Mouse (Mus musculus) erythroblast, embryonic 14.5 days (primary cell): ENCODE data around the gene Med15. TPM values are rescaled to one million over a fixed set of nuclear protein-coding genes. Genes with fewer than 3 reads are reported as not detected.

Experiments
- H3K27me3 ChIP-seq: 2 replicates; pipeline ENCODE4 v1.6.1; 2012; ENCODE audit warnings: inconsistent platforms; ENCODE audit not compliant: control insufficient read depth
- H3K36me3 ChIP-seq: 2 replicates; pipeline ENCODE4 v1.6.1; 2012; ENCODE audit warnings: mild to moderate bottlenecking, inconsistent platforms; ENCODE audit not compliant: control insufficient read depth
- H3K4me1 ChIP-seq: 2 replicates; pipeline ENCODE4 v1.6.1; 2012; ENCODE audit warnings: inconsistent platforms; ENCODE audit not compliant: control insufficient read depth
- H3K4me3 ChIP-seq: replicated peaks from 2 replicates; pipeline ENCODE3; 2012; ENCODE audit warnings: moderate library complexity, mild to moderate bottlenecking, inconsistent platforms
- H3K9me3 ChIP-seq: 2 replicates; pipeline ENCODE4 v1.6.1; 2012; ENCODE audit warnings: low read length, inconsistent platforms, mixed read lengths; ENCODE audit not compliant: control insufficient read depth
- GATA1 ChIP-seq: IDR thresholded peaks from 2 replicates; pipeline ENCODE4 v1.6.1; 2012; ENCODE audit warnings: low read length, inconsistent platforms, mixed read lengths
- TAL1 ChIP-seq: IDR thresholded peaks from 3 replicates; pipeline ENCODE4 v1.6.1; 2012; ENCODE audit warnings: low read length, inconsistent platforms, mixed read lengths
- polyA plus RNA-seq: library from polyadenylated mRNA; stranded (reverse); fragments of >175 nt; gene quantifications from 2 replicates; pipeline ENCODE4 v1.2.3, GENCODE M21; 2012

Gene Med15
- polyA plus RNA-seq, 1 experiment, result 7.7 TPM

DNA sequence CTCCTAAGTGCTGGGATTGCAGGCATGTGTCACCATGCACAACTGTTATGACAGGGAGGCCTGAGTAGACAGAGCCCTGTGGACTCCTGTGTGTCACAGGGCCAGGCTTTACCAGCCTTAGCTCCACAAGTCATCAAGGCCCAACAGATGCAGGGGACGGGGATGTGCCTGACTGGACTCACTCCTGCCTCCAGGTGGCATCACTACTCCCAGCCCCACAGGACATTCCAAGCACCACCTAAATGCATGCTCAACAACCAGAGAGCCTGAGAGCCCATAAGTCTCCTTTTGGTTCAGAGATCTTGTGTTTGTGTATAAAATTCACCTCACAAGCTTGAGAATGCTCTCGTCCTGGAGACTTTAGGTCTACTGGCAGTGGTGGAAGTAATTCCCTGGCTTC lies 95.1 kb downstream of the Med15 start:
- H3K27me3 ChIP-seq, result no peaks in the 10 kb centered on the region
- H3K9me3 ChIP-seq, result no peaks in the 10 kb centered on the region
- H3K4me3 ChIP-seq, result peak overlapping the region; percentile 23
- no peak for TF ChIP-seq GATA1
- no peak for TF ChIP-seq TAL1
- H3K36me3 ChIP-seq, result peaks cover 97% of the 10 kb centered on the region
- H3K4me1 ChIP-seq, result peaks cover 67% of the 10 kb centered on the region

DNA sequence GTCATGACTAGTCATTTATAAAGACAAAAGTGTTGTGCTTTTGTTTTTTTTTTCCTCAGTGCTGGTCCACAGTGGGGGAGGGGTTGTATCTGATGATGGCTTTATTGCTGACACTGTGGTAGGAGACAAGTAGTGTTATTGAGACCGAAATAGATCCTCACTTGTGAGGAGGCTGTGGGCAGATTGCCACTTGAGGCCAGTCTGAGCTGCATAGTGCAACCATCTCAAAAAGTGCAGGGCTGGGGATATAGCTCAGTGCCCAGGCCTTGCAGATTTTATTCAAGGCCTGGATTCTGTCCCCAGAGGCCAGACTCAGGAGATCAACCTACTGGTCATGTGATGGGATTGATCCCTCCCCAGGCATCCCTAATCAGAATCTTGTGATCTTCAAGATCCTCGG lies 95.8 kb downstream of the Med15 start:
- H3K4me3 ChIP-seq, result no peak overlapping the region
- H3K9me3 ChIP-seq, result no peaks in the 10 kb centered on the region
- peaks cover 67% of the 10 kb centered on the region for H3K4me1 ChIP-seq
- no peak for TF ChIP-seq GATA1
- no peak for TF ChIP-seq TAL1
- peaks cover 97% of the 10 kb centered on the region for H3K36me3 ChIP-seq
- no peaks in the 10 kb centered on the region for H3K27me3 ChIP-seq

DNA sequence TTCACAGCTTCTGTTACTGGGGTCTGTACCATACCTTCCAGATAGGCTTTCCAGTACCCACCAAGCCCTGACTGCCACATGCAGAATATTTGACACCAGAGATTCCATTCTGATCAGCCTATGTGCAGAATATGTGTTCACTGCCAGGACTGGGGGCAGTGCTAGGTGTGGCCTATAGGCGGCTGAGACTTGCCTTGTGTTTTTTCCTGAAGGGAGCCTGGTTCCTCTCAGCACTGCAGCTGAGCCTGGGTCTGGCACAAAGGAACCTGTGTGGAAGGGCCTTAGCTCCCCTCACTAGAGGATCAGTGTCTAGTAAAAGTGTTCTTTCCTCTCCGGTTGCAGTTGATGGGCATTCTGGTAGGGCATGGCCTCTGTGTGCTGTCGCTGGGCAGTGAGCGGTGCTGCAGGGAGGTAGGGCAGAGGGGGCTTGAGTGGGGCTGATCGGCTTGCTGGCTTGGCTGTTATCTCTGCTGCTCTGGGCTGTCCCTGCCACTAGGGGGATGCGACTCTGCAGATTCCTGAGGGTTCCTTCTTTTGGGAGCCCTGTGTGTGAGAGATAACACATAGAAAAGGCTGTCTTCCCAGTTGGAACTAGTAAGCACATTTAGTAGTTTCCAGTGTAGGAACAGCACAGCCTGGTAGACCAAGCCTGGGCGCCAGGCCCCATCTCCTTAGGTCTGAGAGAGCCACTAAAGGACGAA lies 99.1 kb downstream of the Med15 start:
- Histone ChIP-seq H3K27me3 (no peaks in the 10 kb centered on the region), H3K4me3 (no peak overlapping the region), H3K36me3 (peaks cover 98% of the 10 kb centered on the region), H3K4me1 (peaks cover 51% of the 10 kb centered on the region), H3K9me3 (no peaks in the 10 kb centered on the region)
- TF ChIP-seq TAL1 (no peak), GATA1 (0 out of 2 replicates have a peak, but pooled peaks have one; percentile 12)

DNA sequence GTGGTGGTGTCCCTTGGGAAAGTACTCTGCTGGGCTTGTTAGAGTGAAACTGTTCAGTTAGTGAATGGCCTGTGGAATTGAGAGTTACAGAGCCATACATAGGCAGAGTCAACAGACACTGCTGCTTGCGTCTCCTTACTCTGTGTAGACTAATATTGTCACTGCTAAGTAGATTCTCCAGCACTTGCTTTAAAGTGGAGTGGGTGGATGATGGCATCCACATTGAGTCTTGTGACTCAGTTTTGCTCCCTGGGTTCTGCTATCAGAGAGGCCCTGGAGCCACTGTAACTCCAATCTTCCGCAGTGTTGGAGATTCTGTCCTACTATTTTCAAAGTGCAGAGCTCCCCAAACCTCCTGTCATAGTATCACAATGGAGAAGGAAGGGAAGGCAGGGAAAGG lies 100.1 kb downstream of the Med15 start:
- no peaks in the 10 kb centered on the region for H3K27me3 ChIP-seq
- peaks cover 41% of the 10 kb centered on the region for H3K4me1 ChIP-seq
- H3K4me3 ChIP-seq, result no peak overlapping the region
- TF ChIP-seq GATA1 (no peak), TAL1 (no peak)
- no peaks in the 10 kb centered on the region for H3K9me3 ChIP-seq
- H3K36me3 ChIP-seq, result peaks cover 98% of the 10 kb centered on the region

DNA sequence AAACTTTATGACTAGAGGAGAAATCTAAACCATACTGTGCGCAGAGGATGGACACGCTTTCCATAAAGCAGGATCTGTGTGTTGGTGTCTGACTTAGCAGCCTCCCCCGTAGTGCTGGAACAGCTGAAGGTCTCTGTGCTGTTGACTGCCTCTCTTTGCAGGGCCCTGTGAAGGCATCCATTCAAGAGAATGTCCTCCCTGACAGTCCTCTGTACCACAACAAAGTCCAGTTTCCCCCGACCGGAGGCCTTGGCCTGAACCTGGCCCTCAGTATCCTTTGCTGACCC lies 106.5 kb downstream of the Med15 start:
- peaks cover 96% of the 10 kb centered on the region for H3K36me3 ChIP-seq
- H3K4me1 ChIP-seq, result peaks cover 4% of the 10 kb centered on the region
- H3K27me3 ChIP-seq, result no peaks in the 10 kb centered on the region
- no peak overlapping the region for H3K4me3 ChIP-seq
- H3K9me3 ChIP-seq, result no peaks in the 10 kb centered on the region
- TF ChIP-seq GATA1 (no peak), TAL1 (no peak)

DNA sequence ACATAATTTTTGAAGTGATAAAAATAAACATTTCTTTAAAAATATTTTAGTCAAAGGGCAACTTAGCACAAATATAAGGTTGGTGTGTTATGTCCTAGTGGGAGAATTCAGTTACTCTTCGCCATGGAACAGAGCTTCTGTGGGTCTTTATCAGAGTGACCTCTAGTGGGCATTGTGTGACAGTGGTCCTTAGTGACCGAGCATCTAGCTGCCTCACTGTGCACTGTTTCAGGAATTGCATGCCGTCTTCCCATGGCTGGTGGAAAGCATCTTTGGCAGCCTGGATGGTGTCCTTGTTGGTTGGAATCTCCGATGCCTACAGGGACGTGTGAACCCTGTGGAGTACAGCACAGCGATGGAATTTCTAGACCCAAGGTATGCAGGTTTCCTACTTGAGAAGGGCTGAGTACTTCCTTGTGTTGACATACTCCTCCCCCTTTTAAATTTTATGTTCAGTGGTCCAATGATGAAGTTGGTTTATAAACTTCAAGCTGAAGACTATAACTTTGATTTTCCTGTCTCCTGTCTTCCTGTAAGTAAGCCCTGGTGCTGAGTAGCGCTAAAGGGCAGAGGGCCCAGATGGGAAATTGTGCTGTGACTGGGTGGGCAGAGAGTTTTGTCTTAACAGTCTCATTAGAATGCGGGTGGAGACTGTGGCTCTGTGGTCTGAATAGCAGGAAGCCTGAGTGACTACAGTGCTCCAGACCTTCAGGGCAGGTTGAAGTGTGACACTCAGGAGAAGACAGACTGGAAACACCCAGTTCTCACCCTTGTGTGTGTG lies 107.0 kb downstream of the Med15 start:
- Histone ChIP-seq H3K4me3 (no peak overlapping the region), H3K27me3 (no peaks in the 10 kb centered on the region), H3K4me1 (peaks cover 10% of the 10 kb centered on the region), H3K36me3 (peaks cover 94% of the 10 kb centered on the region), H3K9me3 (no peaks in the 10 kb centered on the region)
- TF ChIP-seq TAL1 (no peak), GATA1 (no peak)

DNA sequence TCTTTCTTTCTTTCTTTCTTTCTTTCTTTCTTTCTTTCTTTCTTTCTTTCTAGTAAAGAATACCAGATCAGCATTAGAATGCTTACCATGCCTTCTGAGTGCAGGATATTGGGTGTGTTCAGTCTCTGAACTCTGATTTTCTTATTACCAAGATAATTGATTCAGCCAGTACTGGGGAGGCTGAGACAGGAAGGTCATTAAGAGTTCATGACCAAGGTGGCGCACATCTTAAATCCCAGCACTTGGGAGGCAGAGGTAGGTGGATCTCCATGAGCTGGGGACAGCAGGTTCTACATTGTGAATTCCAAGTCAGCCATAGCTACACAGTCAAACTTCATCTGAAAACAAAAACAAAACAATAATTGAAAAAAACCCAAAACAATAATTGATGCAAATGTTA lies 110.8 kb downstream of the Med15 start:
- peaks cover 57% of the 10 kb centered on the region for H3K36me3 ChIP-seq
- no peak for TF ChIP-seq TAL1
- no peak for TF ChIP-seq GATA1
- no peaks in the 10 kb centered on the region for H3K9me3 ChIP-seq
- H3K27me3 ChIP-seq, result no peaks in the 10 kb centered on the region
- H3K4me3 ChIP-seq, result no peak overlapping the region
- peaks cover 36% of the 10 kb centered on the region for H3K4me1 ChIP-seq

DNA sequence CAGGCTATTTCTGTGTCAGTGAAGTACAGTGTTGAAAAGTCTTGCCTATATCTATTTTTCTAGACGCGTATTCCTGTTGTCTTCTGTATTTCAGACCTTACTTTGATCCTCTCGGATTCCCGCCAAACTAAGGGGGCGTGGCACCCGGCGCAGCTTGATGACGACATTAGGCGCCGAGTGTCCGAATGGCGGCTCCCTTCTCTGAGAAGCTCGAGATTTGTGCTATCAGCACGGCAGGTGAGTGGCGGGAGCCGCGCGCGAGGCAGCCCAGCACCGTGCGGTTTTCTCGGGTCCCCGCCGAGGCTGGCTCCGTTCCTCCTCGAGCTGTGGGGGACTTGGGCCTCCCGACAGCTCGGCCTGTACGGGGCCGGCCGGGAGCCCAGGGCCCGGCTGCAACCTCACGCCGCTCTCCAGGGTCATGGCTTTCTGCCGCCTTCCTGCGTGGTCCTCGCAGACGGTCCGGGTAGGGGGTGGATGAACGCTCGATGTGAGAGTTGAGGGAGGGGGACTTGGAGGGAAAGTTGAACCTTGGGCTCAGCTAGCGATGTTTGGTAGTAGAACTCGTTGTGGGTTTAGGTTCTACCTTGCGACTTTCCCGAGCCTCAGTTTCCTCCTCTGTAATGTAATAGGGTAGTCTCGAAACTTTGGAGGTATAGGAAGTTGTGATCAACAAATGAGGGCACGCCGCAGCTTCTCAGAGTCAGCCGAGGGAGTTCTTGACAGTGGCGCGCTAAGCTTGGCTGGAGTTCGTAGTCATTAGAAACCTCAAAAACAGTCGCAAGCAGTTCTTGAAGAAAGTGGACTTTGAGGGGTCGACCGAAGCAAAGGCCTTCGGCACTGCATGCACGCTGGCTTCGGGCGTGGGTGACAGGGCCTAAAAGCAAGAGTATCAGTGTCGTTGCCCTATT lies 113.2 kb downstream of the Med15 start, which contains the start of gene Smpd4:
Gene Smpd4, plus strand, starts transcription at position 157 of the 908 bp plus-strand sequence.
- TF ChIP-seq TAL1 (no peak), GATA1 (no peak)
- H3K27me3 ChIP-seq, result no peaks in the 10 kb centered on the region
- H3K9me3 ChIP-seq, result no peaks in the 10 kb centered on the region
- peak within 1 kb of the TSS; percentile 99 for H3K4me3 ChIP-seq
- H3K36me3 ChIP-seq, result peaks cover 33% of the 10 kb centered on the region
- peaks cover 36% of the 10 kb centered on the region for H3K4me1 ChIP-seq
